Mouse (Mus musculus): ENCODE data around the gene Cisd1.

The Cisd1 gene

DNA sequence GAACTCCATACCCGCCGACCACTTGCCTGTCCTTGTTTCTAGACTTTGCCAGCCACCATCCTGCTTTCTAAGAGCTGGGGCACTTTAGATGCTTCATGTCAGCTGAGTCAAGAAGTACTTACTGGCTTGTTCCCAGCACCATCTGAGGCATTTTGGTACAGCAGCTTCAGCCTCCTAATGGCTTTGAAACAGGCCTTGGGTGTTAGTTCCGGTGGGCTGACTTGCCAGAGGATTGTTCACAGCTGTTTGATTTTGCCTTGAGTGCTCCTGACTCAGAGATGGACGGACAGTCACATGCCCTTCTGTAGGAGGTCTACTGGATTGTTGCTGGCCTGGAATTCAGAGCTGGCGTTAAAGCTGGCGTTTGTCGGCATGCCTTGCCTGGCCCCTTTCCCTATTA is 16.3 kb upstream of the Cisd1 start:
- ChIA-PET POLR2A (interaction anchor here (0.7 to 4.7 kb wide), 7 partner anchors 10 to 20 kb away, joined by 3 to 40 read pairs (median 8); partner anchors contain the start of genes Ipmk (in 3 of the 4) and Cisd1 (in 2 of the 4)), CTCF (interaction anchor here (0.5 to 1.6 kb wide), 7 partner anchors 34 to 684 kb away, joined by 3 to 7 read pairs (median 3); no protein-coding TSS in a partner anchor)

DNA sequence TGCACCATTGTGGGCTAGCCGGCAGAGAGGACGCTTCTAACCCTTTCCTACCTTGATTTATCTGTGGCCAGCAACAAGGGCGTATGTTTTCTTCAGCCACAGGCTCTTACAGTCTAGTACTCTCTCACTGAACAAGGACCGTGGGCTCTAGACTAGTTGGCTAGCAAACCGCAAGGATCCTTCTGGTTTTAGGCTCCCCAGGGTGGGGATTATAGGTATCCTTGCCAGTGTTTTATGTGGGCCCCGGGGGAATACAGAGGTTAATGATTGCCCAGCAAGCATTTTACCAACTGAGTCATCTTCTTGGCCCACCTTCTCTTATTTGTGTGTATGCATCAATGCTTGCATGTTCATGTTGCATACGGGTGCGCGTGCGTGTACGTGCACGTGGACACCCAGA is 10.2 kb upstream of the Cisd1 start:
- CTCF ChIA-PET = no interaction called here
- POLR2A ChIA-PET = interaction anchor here in 2 of 4 experiments (2.3 to 2.4 kb wide), 2 partner anchors 8 kb away, joined by 11 to 18 read pairs; partner anchors contain the start of gene Ipmk (in 2 of the 2)

DNA sequence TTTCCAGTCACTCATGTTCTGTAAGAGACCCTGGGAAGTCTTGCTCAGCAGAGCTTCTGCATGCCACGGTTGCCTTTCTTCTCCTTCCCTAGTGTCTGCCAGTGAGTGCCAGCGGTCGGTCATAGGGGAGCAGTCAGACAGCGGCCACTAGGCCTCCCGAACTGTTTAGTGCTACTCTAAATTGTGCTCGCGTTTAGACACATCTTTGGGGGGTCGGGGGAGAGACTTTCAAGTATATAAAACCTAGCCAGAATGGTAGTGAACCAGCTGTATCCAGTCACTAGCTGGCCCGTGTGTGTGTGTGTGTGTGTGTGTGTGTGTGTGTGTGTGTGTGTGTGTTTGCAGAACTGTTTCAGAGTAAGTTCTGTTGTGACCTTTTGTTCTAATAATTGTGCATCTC is 9.1 kb upstream of the Cisd1 start:
- CTCF ChIA-PET = interaction anchor here in 2 of 4 experiments (0.6 to 0.9 kb wide), 3 partner anchors 16 to 30 kb away, joined by 5 to 16 read pairs (median 5); no protein-coding TSS in a partner anchor
- POLR2A ChIA-PET = interaction anchor here in 1 of 4 experiments (0.7 kb wide), 1 partner anchor 14 kb away, joined by 4 read pairs; no protein-coding TSS in a partner anchor

DNA sequence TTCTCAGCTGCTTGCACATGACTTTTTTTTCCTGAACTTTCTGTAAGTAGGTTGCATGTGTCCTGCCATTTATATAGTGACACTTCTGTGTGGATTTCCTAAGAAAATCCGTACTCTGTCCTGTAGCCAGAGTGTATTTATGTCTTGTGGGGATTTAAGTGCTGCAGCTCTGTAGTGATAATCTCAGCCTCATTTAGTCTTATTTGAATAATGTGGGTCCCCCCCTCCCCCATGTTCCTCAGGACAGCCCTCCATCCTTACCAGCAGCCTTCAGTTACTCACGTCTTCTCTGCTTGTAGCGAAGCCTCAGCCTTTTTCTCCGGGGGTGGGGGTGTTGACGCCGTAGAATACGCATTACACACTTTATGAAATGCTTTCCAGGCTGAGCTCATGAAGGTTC is 6.5 kb upstream of the Cisd1 start:
- ChIA-PET CTCF (no interaction called here), POLR2A (interaction anchor here in 1 of 4 experiments (1.4 to 1.6 kb wide), 3 partner anchors 9 to 14 kb away, joined by 3 to 5 read pairs (median 3); no protein-coding TSS in a partner anchor)

DNA sequence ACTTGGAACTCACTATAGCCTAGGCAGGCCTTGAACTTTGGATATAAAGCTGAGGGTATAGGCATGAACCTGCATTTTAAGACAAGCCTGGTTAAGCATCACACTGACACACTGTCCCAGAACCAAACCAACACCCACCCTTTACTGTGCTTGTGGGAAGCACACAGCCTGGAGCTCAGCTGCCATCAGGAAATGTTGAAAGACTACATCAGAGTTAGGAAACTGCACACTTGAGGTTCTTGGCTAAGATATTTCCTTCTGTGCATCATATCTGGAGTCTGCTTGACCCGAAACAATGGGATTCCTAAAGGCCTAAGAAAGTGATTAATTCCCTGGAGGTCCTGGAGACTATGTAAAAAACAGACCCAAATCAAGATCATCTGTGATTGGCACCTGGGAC is 4.5 kb upstream of the Cisd1 start:
- ChIA-PET POLR2A (interaction anchor here in 2 of 4 experiments (0.9 to 3.4 kb wide), 4 partner anchors 11 to 23 kb away, joined by 3 to 27 read pairs (median 4); no protein-coding TSS in a partner anchor), CTCF (interaction anchor here in 1 of 4 experiments (0.6 kb wide), 1 partner anchor 20 kb away, joined by 3 read pairs; no protein-coding TSS in a partner anchor)

DNA sequence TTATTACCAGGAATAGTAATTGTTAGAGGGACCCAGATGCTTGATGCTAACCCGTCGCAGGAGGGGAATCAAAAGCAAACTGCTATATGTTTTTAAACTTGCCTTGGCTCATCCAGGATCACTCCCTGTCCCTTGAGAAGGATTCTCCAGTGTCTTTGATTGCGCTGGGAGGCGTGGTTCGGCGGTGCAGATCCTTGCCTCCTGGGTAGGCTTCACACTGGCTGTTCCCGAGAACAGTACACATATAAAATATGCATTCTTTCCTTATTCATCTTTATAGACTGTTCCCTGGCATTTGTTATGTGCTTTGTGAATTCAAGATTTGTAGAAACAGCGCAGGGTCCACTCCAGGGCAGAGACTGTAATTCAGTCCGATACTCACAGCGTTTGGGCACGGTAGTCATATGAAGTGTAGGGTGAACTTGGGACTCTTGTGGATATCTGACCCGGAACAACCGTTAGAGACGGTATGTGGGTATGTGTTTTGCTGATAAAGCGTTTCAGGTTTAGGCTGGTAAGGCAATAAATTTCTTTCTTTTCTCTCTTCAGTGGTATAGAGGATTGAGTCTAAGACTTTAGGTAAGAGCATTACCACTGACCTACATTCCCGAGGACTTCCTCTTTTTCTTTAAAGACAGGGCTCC is 4.0 kb upstream of the Cisd1 start:
- ChIA-PET POLR2A (interaction anchor here in 3 of 4 experiments (1.0 to 4.8 kb wide), 15 partner anchors 7 to 63 kb away, joined by 3 to 40 read pairs (median 6); partner anchors contain the start of gene Ube2d1 (in 1 of the 3)), CTCF (interaction anchor here in 1 of 4 experiments (0.6 to 1.1 kb wide), 2 partner anchors 16 to 20 kb away, joined by 3 to 4 read pairs; no protein-coding TSS in a partner anchor)

DNA sequence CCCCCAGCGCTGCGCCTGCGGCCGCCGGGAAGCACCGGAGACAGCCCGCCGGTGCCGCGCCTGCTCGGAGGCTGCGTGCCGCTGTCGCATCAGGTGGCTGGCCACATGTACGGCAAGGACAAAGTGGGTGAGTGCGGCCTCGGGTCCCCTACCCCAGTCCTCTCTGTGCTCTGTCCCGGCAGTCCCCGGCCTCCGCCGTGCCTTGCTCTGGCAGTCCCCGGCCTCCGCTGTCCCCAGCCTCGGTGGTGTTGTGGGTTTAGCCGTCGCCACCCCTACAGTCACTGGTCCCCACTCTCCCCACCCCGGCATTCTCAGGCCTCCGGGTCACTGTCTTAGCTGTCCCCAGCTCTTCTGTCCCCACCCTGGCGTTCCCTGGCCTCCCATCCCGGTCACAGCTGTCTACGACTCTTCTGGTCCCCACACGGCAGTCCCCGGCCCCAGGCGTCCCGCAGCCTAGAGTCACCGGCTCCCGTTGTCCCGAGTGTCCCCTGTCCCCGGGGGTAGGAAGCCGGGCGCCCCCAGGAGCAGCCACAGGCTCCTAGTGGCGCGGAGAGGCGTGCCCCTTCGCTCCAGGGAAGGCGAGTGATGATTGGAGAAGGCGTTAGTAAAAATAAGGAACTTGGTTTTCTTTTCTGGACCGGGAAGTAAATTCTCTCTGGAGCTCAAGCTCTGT is 3.3 kb upstream of the Cisd1 start:
- CTCF ChIA-PET = interaction anchor here in 2 of 4 experiments (1.0 to 1.3 kb wide), 3 partner anchors 15 to 121 kb away, joined by 3 to 4 read pairs (median 3); no protein-coding TSS in a partner anchor
- POLR2A ChIA-PET = interaction anchor here (0.5 to 4.8 kb wide), 48 partner anchors 8 to 1126 kb away, joined by 3 to 40 read pairs (median 5); partner anchors contain the start of gene Ube2d1 (in 1 of the 4)

DNA sequence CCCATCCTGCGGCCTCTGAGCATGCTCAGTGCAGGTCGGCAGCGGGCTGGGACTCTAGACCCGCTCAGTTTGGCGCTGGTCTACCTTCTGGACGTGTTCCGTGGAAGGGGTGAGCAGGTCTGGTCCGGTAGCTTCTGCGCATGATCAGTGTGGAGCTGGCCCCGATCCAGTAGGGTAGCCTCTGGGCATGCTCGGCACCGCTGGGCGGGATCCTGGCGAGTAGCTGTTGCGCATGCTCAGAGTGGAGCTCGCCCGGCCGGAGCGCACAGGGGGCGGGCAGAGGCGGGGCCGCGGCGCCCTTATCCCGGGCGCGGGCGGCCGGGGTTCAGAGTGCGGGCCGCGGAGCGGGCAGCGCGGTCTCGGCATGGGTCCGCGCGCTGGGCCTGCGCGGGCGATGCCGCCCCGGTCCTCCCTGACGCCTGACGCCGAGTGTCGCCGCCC is 2.8 kb upstream of the Cisd1 start, which contains the start of gene Ipmk:
Ipmk (plus strand) TSS at position 255 of the 441 bp plus-strand sequence.
- ChIA-PET POLR2A (interaction anchor here (0.5 to 4.8 kb wide), 51 partner anchors 8 to 1125 kb away, joined by 3 to 40 read pairs (median 4); partner anchors contain the start of gene Ube2d1 (in 1 of the 4)), CTCF (interaction anchor here in 2 of 4 experiments (1.0 to 1.8 kb wide), 4 partner anchors 15 to 121 kb away, joined by 3 to 6 read pairs (median 4); no protein-coding TSS in a partner anchor)

DNA sequence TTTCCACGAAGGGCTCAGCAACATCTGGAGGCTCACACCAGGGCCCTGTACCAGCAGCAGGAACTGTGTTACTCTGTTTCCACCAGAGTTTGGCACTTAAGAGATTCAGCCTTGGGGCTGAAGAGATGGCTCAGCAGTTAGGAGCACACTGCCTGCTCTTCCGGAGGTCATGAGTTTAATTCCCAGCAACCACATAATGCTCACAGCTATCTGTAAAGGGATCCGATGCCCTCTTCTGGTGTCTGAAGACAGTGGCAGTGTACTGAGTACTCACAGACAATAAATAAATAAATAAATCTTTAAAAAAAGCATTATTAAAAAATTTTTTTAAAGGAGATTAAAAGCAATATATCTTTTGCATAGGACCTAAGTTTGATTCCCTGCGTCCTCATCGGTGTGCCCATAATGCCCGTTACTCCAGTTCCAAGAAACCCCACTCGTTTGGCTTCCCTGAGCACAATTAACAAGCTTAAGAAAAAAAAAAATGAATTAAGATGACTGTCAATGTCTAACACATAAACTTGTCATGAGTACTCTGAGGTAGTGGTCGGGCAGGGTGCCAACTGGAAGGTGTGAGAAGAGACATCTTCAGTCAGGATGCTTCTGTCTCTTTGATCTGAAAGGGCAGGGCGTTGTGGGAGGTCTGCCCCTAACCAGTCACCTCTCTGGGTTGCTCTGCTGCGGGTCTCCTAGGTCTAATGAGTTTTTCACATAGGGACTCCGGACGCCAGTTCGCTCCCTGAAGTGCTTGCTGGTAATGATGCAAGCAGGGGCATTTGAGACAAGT is 2.2 kb upstream of the Cisd1 start:
- CTCF ChIA-PET = interaction anchor here in 3 of 4 experiments (0.7 to 1.8 kb wide), 6 partner anchors 9 to 124 kb away, joined by 3 to 6 read pairs (median 3); no protein-coding TSS in a partner anchor
- POLR2A ChIA-PET = interaction anchor here (0.6 to 4.8 kb wide), 53 partner anchors 8 to 1342 kb away, joined by 3 to 40 read pairs (median 5); partner anchors contain the start of gene Ube2d1 (in 1 of the 4)

DNA sequence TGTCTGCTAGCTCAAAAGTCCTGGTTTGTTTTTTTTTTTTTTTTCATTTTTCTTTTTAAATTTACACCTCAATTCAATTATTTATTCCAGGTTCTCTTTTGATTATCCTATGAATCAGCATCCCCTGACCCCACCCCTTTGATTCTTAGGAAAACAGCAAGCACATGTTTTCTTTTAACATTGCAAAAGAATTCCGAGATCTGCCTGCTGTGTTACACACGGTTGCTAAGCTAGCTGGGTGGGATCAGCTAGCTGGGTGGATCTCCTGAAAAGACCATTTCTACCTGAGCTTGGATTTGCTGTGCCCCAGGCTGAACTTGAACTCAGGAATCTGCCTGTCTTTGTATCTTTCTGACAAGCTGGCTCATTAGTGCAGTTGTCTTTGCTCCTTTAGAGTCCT is 1.4 kb upstream of the Cisd1 start:
- ChIA-PET CTCF (interaction anchor here in 3 of 4 experiments (0.7 to 1.8 kb wide), 5 partner anchors 10 to 40 kb away, joined by 3 to 6 read pairs (median 4); no protein-coding TSS in a partner anchor), POLR2A (interaction anchor here (0.6 to 4.8 kb wide), 35 partner anchors 9 to 1341 kb away, joined by 3 to 40 read pairs (median 5); no protein-coding TSS in a partner anchor)

DNA sequence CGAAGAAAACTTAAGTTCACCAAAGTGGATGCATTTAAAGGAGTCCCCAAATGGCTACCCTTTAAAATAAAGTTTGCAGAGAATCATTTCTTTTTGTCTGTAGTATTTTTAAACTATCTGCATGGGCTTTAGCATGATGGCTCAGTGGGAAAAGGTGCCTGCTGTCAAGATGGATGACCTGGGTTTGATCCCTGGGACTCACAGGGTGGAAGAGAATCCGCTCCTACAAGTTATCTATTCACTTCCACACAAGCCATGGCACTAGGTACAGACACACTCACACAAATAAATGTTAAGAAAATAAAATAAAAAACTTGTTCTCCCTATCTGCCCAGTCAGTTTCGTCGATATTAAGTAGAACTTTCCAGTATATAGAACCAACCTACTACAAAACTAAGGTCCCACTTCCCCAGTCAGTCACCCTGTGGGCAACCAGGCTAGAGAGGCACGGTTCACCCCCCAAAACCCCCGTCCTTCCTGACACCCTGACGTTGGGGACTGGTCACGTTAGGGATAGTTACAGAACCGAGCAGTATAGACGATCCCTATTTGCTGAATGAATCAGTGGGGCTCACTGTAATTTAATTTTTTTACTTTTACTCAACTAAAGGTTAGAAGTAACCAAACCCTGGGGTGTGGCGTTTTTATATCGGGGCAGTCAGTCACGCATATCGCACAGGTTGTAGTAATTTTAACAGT is 1.0 kb downstream of the Cisd1 start:
- ChIA-PET CTCF (interaction anchor here in 2 of 4 experiments (0.7 to 1.7 kb wide), 4 partner anchors 22 to 77 kb away, joined by 3 to 8 read pairs (median 4); no protein-coding TSS in a partner anchor), POLR2A (interaction anchor here in 1 of 4 experiments (0.7 to 4.8 kb wide), 3 partner anchors 11 to 1686 kb away, joined by 3 to 27 read pairs (median 6); no protein-coding TSS in a partner anchor)

DNA sequence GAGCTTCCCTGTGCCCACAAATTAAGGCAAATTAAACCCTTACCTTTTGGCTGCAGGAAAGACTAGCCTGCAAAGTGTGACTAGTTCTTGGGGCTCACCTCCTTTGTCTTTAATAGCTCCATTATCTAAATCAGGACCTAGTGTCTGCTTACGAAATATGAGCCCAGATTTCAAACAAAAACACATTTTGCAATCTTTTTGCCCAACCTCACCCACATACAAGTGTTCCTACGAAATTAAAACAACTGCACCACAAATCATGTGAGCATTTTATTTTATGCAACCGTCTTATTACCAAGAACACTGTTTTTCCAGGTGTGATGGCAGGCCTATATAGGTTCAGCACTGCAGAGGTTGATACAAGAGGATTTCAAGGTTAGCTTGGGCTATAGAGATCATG is 1.6 kb downstream of the Cisd1 start:
- ChIA-PET CTCF (interaction anchor here (0.6 to 1.7 kb wide), 6 partner anchors 16 to 251 kb away, joined by 3 to 9 read pairs (median 4); no protein-coding TSS in a partner anchor), POLR2A (interaction anchor here in 1 of 4 experiments (0.6 to 1.4 kb wide), 4 partner anchors 8 to 1685 kb away, joined by 3 to 6 read pairs (median 4); no protein-coding TSS in a partner anchor)

DNA sequence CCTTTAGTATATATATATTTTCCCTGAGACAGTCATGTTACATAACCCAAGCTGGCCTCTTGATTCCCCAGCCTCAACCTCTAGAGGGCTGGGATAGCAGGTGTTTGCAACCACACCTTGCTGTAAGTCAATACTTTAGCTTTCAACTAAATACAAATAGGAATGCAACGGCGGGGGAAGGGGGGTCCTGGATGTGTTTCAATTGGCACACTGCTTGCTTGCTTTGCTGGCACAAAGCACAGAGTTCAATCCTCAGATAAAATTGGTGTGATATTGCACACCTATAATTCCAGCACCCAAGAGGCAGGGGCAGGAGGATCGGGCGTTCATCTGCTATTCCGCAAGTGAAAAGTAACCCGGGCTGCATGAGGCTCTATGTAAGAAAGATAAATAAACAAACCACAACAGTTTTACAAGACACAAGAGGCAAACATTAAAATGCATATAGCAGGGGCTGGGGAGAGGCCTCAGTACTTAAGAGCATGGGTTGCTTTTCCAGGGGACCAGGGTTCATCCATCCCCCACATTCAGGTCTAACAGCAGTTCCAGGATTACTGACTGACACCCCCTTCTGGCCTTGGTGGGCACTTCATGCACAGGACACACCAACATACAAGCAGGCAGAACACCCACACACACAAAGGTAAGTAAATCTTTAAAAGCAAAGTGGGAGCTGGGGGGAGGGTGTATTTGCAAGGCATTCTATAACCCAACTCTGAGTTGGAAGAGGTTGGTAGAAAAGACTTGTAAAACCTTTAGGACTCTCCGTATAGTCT is 2.5 kb downstream of the Cisd1 start:
- ChIA-PET CTCF (interaction anchor here (0.6 to 1.7 kb wide), 9 partner anchors 10 to 495 kb away, joined by 3 to 11 read pairs (median 4); no protein-coding TSS in a partner anchor), POLR2A (interaction anchor here in 2 of 4 experiments (0.6 to 1.4 kb wide), 9 partner anchors 16 to 267 kb away, joined by 3 to 9 read pairs (median 3); no protein-coding TSS in a partner anchor)

DNA sequence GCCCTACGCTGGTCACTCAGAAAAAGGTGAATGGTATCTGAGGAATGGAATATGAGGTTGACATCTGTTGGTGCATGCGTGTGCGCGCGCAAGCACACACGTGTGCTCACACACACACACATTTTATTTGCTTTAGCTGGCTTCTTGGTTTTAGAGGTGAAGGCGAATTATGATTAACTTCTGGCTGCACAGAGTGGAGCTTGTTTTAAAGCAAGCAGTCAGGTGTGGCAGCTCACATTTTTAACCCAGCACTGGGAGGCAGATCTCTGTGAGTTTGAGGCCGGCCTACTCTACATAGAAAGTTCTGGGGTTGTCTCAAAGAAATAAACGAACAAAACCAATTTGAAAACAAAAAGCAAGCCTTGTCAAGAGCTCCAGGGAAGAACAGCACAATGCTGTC is 3.5 kb downstream of the Cisd1 start:
- ChIA-PET CTCF (interaction anchor here (0.6 to 1.6 kb wide), 9 partner anchors 9 to 1981 kb away, joined by 3 to 11 read pairs (median 4); no protein-coding TSS in a partner anchor), POLR2A (interaction anchor here in 1 of 4 experiments (0.6 to 1.3 kb wide), 5 partner anchors 9 to 209 kb away, joined by 3 to 9 read pairs (median 4); no protein-coding TSS in a partner anchor)

DNA sequence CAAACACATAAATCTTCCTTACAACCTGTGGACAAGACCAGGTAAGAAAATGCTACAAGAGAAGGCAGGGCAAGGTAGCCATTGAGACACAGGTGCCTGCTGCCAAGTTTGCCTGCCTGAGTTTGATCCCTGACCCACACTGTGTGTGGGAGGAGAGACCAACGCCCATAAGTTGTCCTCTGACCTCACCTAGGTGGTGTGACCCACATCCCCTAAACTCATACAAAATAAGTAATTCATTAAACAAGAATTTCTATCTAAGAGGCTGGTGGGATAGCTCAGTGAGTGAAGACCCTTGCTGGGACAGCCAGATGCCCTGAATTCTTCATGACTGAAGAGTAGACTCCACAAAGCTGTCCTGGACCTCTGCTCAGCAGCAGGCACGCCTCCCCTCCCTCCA is 4.6 kb downstream of the Cisd1 start:
- CTCF ChIA-PET = interaction anchor here in 3 of 4 experiments (0.8 to 3.3 kb wide), 5 partner anchors 13 to 1365 kb away, joined by 3 to 15 read pairs (median 4); no protein-coding TSS in a partner anchor
- POLR2A ChIA-PET = interaction anchor here in 2 of 4 experiments (1.0 to 1.2 kb wide), 3 partner anchors 12 to 14 kb away, joined by 3 to 4 read pairs (median 3); no protein-coding TSS in a partner anchor
